Mouse (Mus musculus) limb, embryonic 10.5 days (tissue): ENCODE results near the gene 1700023F06Rik. TPM values are rescaled to one million over a fixed set of nuclear protein-coding genes. Genes with fewer than 3 reads are reported as not detected.

ENCODE experiments used
- DNase-seq: peaks from one replicate; pipeline ENCODE4 v3.0.0-alpha.2; 2017; ENCODE audit warnings: low spot score
- H3K27ac ChIP-seq: fragments of 300-500 bp; sonication (generic); 2 replicates; pipeline ENCODE4 v1.5.1; 2016; ENCODE audit warnings: mild to moderate bottlenecking
- H3K27me3 ChIP-seq: fragments of 300-500 bp; sonication (generic); 2 replicates; pipeline ENCODE4 v1.6.1; 2016; ENCODE audit warnings: low read depth, mild to moderate bottlenecking; ENCODE audit not compliant: poor library complexity, severe bottlenecking
- H3K36me3 ChIP-seq: fragments of 300-500 bp; sonication (generic); 2 replicates; pipeline ENCODE4 v1.6.1; 2016; ENCODE audit warnings: mild to moderate bottlenecking, moderate library complexity
- H3K4me1 ChIP-seq: fragments of 300-500 bp; sonication (generic); 2 replicates; pipeline ENCODE4 v1.6.1; 2016
- H3K4me3 ChIP-seq: fragments of 300-500 bp; sonication (generic); 2 replicates; pipeline ENCODE4 v1.5.1; 2016; ENCODE audit warnings: mild to moderate bottlenecking, moderate library complexity
- H3K9me3 ChIP-seq: fragments of 300-500 bp; sonication (generic); replicated peaks from 2 replicates; pipeline ENCODE4 v1.6.1; 2016; ENCODE audit warnings: mild to moderate bottlenecking
- WGBS: fragments of 180-500 bp; shearing (Covaris S2); methylation state at CpG from one replicate; pipeline ENCODE4 v1.1.7; 2016; 5-methylcytosine and 5-hydroxymethylcytosine counted together
- polyA plus RNA-seq: library from polyadenylated mRNA; unstranded; fragments of >200 nt; fragmentation: Nextera tagmentation; extraction: Ambion mirVana; gene quantifications from 2 replicates; pipeline ENCODE4 v1.2.1, GENCODE M21; 2016

Gene 1700023F06Rik
- polyA plus RNA-seq, result 0.29 and 0.30 TPM in 2 replicates

GRCm38 (mm10) chr11:103208458-103208857 lies at the start of gene 1700023F06Rik:
TSS of gene 1700023F06Rik (minus strand) at chr11:103208558.
- no peak for DNase-seq
- WGBS, result 89% methylated on average over 3 of the region's 3 CpGs
- Histone ChIP-seq H3K4me1 (no peaks in the 10 kb centered on the region), H3K36me3 (no peaks in the 10 kb centered on the region), H3K27me3 (no peaks in the 10 kb centered on the region), H3K4me3 (no peak within 1 kb of the TSS), H3K27ac (no peak within 1 kb of the TSS), H3K9me3 (no peaks in the 10 kb centered on the region; the same call in 1 of the 2 replicates)

- H3K9me3 ChIP-seq, result no peaks in the 10 kb centered on the region
- WGBS, result 89% methylated on average over 4 of the region's 4 CpGs
Observed at GRCm38 (mm10) chr11:103257938-103258481, 49.7 kb upstream of the 1700023F06Rik start.

GRCm38 (mm10) chr11:103253605-103254004 lies 45.2 kb upstream of the 1700023F06Rik start:
- Histone ChIP-seq H3K4me3 (no peak overlapping the region), H3K27ac (no peak overlapping the region), H3K4me1 (peaks cover 6% of the 10 kb centered on the region), H3K9me3 (no peaks in the 10 kb centered on the region), H3K36me3 (no peaks in the 10 kb centered on the region), H3K27me3 (no peaks in the 10 kb centered on the region)
- 86% methylated on average over 5 of the region's 5 CpGs for WGBS
- no peak for DNase-seq

More at GRCm38 (mm10) chr11:103257938-103258481, 49.7 kb upstream of the 1700023F06Rik start:
- Histone ChIP-seq H3K27ac (no peak overlapping the region), H3K36me3 (no peaks in the 10 kb centered on the region), H3K4me3 (no peak overlapping the region), H3K4me1 (peaks cover 4% of the 10 kb centered on the region; the same call in 1 of the 2 replicates), H3K27me3 (no peaks in the 10 kb centered on the region)
- no peak for DNase-seq

- Histone ChIP-seq H3K9me3 (no peaks in the 10 kb centered on the region), H3K4me3 (no peak overlapping the region), H3K4me1 (peaks cover 18% of the 10 kb centered on the region), H3K27ac (no peak overlapping the region), H3K36me3 (no peaks in the 10 kb centered on the region), H3K27me3 (no peaks in the 10 kb centered on the region)
- DNase-seq, result no peak
- 89% methylated on average over 5 of the region's 5 CpGs for WGBS
Observed at GRCm38 (mm10) chr11:103252380-103252779, 44.0 kb upstream of the 1700023F06Rik start.

GRCm38 (mm10) chr11:103250324-103250723 lies 42.0 kb upstream of the 1700023F06Rik start:
- H3K4me3 ChIP-seq, result no peak overlapping the region
- DNase-seq, result no peak
- no peak overlapping the region for H3K27ac ChIP-seq
- peaks cover 32% of the 10 kb centered on the region for H3K4me1 ChIP-seq
- no peaks in the 10 kb centered on the region for H3K36me3 ChIP-seq
- H3K9me3 ChIP-seq, result no peaks in the 10 kb centered on the region
- 91% methylated on average over 3 of the region's 3 CpGs for WGBS
- no peaks in the 10 kb centered on the region for H3K27me3 ChIP-seq

- Histone ChIP-seq H3K4me3 (no peak overlapping the region), H3K4me1 (peaks cover 32% of the 10 kb centered on the region), H3K27ac (no peak overlapping the region), H3K36me3 (no peaks in the 10 kb centered on the region), H3K9me3 (no peaks in the 10 kb centered on the region), H3K27me3 (no peaks in the 10 kb centered on the region)
- 75% methylated on average over 6 of the region's 6 CpGs for WGBS
- no peak for DNase-seq
Observed at GRCm38 (mm10) chr11:103249509-103249908, 41.2 kb upstream of the 1700023F06Rik start.

GRCm38 (mm10) chr11:103248837-103249236 lies 40.5 kb upstream of the 1700023F06Rik start:
- WGBS, result 70% methylated on average over 5 of the region's 5 CpGs
- H3K27ac ChIP-seq, result no peak overlapping the region

GRCm38 (mm10) chr11:103247504-103248177 lies 39.3 kb upstream of the 1700023F06Rik start:
- no peaks in the 10 kb centered on the region for H3K36me3 ChIP-seq
- WGBS, result 88% methylated on average over 11 of the region's 11 CpGs
- no peaks in the 10 kb centered on the region for H3K9me3 ChIP-seq
- peaks cover 32% of the 10 kb centered on the region for H3K4me1 ChIP-seq
- H3K27me3 ChIP-seq, result no peaks in the 10 kb centered on the region
- no peak for DNase-seq
- no peak overlapping the region for H3K4me3 ChIP-seq
- H3K27ac ChIP-seq, result no peak overlapping the region

More at GRCm38 (mm10) chr11:103248837-103249236, 40.5 kb upstream of the 1700023F06Rik start:
- peaks cover 32% of the 10 kb centered on the region for H3K4me1 ChIP-seq
- DNase-seq, result no peak
- no peaks in the 10 kb centered on the region for H3K27me3 ChIP-seq
- no peaks in the 10 kb centered on the region for H3K9me3 ChIP-seq
- H3K4me3 ChIP-seq, result no peak overlapping the region
- no peaks in the 10 kb centered on the region for H3K36me3 ChIP-seq

- Histone ChIP-seq H3K9me3 (no peaks in the 10 kb centered on the region), H3K36me3 (no peaks in the 10 kb centered on the region), H3K4me3 (no peak overlapping the region), H3K27ac (no peak overlapping the region), H3K4me1 (peaks cover 37% of the 10 kb centered on the region), H3K27me3 (no peaks in the 10 kb centered on the region)
- WGBS, result 82% methylated on average over 4 of the region's 4 CpGs
- no peak for DNase-seq
Observed at GRCm38 (mm10) chr11:103246731-103247290, 38.5 kb upstream of the 1700023F06Rik start.

- H3K4me3 ChIP-seq, result no peak overlapping the region
- 0 out of 2 replicates have a peak, but pooled peaks cover under 1% of the 10 kb centered on the region for H3K36me3 ChIP-seq
- H3K9me3 ChIP-seq, result no peaks in the 10 kb centered on the region
- 76% methylated on average over 10 of the region's 10 CpGs for WGBS
- no peak overlapping the region for H3K27ac ChIP-seq
- peaks cover 42% of the 10 kb centered on the region for H3K4me1 ChIP-seq
- H3K27me3 ChIP-seq, result no peaks in the 10 kb centered on the region
- no peak for DNase-seq
Observed at GRCm38 (mm10) chr11:103246081-103246730, 37.8 kb upstream of the 1700023F06Rik start.

- no peak overlapping the region for H3K4me3 ChIP-seq
- no peak overlapping the region for H3K27ac ChIP-seq
- H3K36me3 ChIP-seq, result peaks cover 10% of the 10 kb centered on the region; the same call in 1 of the 2 replicates
- H3K27me3 ChIP-seq, result no peaks in the 10 kb centered on the region
- H3K4me1 ChIP-seq, result peaks cover 47% of the 10 kb centered on the region
- no peaks in the 10 kb centered on the region for H3K9me3 ChIP-seq
- 96% methylated on average over 4 of the region's 4 CpGs for WGBS
- no peak for DNase-seq
Observed at GRCm38 (mm10) chr11:103244856-103245255, 36.5 kb upstream of the 1700023F06Rik start.

- Histone ChIP-seq H3K27me3 (no peaks in the 10 kb centered on the region), H3K36me3 (peaks cover 42% of the 10 kb centered on the region), H3K9me3 (no peaks in the 10 kb centered on the region), H3K4me3 (no peak overlapping the region), H3K27ac (no peak overlapping the region), H3K4me1 (peaks cover 15% of the 10 kb centered on the region)
- 50% methylated on average over 7 of the region's 7 CpGs for WGBS
- no peak for DNase-seq
Observed at GRCm38 (mm10) chr11:103240740-103241139, 32.4 kb upstream of the 1700023F06Rik start.

- Histone ChIP-seq H3K27ac (no peak overlapping the region), H3K27me3 (no peaks in the 10 kb centered on the region), H3K4me3 (no peak overlapping the region), H3K36me3 (peaks cover 42% of the 10 kb centered on the region), H3K4me1 (peaks cover 24% of the 10 kb centered on the region), H3K9me3 (no peaks in the 10 kb centered on the region)
- 71% methylated on average over 9 of the region's 9 CpGs for WGBS
- DNase-seq, result no peak
Observed at GRCm38 (mm10) chr11:103237757-103238156, 29.4 kb upstream of the 1700023F06Rik start.
